Mouse (Mus musculus): ENCODE results near the gene Esrrg.

Gene Esrrg

GRCm38 (mm10) chr1:187770234-187770633 is 161.6 kb downstream of the Esrrg start:
- no peak for DNase-seq (ENCODE audit: low read depth)

GRCm38 (mm10) chr1:187771067-187771466 is 162.5 kb downstream of the Esrrg start:
- DNase-seq (ENCODE audit: low read depth): no peak

DNA sequence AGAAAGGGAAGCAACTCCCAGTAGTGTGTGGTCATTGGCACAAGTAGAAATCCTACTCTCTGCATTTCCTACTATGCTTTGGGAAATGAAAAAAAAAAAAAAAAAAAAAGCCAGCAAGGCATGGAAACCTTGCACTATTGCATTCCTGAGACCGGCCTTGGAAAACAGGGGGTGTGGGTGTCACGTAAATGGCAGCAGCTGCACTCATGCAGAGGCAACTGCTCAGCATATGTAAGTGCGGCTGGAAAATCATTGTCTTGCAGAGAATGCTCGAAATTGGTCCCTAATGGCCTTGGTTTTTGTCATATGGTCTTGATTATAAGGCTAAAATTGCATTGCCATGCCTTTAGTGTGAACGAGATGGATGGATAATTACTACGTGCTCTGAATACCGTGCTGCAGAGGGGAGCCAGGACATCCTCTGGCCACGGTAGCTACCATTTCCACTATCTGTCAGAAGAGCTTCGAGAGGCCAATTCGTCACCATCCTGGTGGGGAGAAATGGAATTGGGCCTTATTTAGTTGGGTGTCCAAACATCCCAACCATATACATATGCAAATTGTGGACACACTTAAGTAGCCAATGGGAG is 171.1 kb downstream of the Esrrg start:
- DNase-seq (ENCODE audit: low read depth): no peak

DNA sequence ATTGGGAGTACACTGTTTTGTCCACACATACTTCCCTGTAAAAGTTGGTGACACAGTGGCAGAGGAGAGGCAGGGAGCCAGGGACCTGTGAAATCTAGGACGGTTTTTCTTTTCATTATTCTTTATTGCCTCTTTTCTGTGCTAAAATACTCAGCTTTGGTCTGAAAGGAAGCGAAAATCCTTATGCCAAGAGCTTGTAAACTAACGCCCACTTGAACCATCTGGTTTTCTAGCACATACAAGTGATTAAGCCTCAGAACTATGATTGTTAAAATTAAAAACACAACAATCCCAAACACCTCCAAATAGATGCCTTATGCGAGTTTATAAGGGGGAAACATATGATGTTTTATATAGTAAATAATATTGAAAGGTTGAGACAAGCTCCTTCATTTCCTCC is 176.6 kb downstream of the Esrrg start:
- DNase-seq (ENCODE audit: low read depth): no peak

GRCm38 (mm10) chr1:187787055-187788016 is 178.7 kb downstream of the Esrrg start:
- DNase-seq (ENCODE audit: low read depth): no peak

GRCm38 (mm10) chr1:187794240-187794930 is 185.8 kb downstream of the Esrrg start:
- no peak for DNase-seq (ENCODE audit: low read depth)

DNA sequence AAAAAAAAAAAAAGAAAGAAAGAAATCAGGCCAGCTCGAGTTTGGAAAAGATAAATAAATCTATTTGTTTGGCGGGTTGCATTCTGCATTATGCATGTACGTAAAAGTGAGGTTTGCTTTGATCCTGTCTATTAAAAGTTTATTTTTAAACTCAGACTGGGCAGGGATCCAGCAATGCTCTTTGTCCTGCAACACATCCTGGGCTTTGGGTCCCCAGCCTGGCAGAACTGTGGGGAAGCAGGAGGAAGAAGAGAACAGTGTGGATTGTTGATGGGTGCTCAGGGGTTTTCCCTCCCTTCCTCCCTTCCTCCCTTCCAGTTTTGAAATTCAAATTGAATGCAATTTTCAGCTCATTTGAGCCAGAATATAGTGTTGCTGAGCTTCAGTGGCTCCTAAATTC is 187.0 kb downstream of the Esrrg start:
- no peak for DNase-seq (ENCODE audit: low read depth)

GRCm38 (mm10) chr1:187799300-187799699 is 190.7 kb downstream of the Esrrg start:
- no peak for DNase-seq (ENCODE audit: low read depth)

GRCm38 (mm10) chr1:187800761-187801160 is 192.2 kb downstream of the Esrrg start:
- DNase-seq (ENCODE audit: low read depth): no peak

- no peak for DNase-seq (ENCODE audit: low read depth)
Observed at GRCm38 (mm10) chr1:187803566-187803965, 195.0 kb downstream of the Esrrg start.

DNA sequence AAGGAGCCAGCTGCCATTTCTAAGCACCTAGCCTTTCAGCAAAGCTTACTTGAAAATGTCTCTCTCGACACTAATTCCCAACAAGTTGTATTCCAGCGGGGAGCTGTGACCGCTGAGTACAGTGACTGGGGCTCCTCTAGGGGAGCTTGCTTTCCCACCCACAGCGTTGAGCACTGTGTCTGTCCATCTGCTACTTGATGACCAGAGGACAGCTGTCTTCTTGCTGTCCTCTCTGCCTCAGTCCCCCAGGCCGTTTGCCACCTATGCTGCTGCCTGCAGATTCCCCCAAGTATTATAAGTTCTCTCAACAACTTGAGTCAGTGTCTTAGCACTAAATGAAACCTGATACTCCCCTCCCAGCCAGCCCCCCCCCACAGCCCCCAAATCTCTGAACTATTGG is 195.4 kb downstream of the Esrrg start:
- no peak for DNase-seq (ENCODE audit: low read depth)

- no peak for DNase-seq (ENCODE audit: low read depth)
Observed at GRCm38 (mm10) chr1:187805001-187805400, 196.4 kb downstream of the Esrrg start.

DNA sequence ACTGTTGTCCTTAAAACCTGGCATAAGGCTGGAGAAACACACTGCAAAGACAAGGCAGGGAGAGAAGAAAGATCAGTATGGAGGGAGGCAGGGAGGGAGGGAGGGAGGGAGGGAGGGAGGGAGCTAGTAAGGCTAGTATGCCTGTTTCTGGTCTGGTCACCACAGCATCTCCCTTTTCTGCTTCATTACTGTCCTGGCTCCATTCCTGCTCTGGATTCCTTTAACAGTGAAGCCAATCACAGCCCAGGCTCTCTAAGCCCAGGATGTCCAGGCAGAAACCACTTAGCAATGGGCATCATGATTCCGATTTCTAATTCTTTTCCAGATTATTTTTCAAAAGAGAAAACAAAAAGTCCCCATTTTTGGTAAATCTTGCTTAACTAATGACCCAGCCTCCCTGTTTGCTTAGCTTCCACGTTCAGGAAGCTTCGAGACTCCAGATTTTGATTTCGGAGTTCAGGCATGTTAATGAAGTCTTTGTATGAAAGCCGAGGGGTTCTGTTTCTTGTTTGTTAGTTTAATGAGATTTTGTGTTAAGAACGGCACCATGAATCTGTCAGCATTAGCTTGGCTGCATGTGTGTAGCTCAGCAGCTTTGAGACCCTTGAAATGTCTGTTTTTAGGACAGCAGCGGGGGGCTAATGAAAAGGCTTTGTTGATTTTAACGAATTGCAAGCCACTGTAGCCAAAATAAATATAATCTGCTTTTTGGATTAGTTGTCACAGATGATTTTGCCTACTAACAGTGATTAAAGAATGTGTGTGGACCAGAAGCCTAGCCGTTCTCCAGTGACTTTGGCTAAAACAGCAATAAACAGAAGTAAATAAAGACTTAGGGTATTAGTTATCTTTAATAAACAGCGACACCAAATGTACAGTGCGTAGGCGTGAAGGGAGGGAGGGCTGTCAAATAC is 199.1 kb downstream of the Esrrg start:
- no peak for DNase-seq (ENCODE audit: low read depth)

- no peak for DNase-seq (ENCODE audit: low read depth)
Observed at GRCm38 (mm10) chr1:187808391-187808922, 199.9 kb downstream of the Esrrg start.

DNA sequence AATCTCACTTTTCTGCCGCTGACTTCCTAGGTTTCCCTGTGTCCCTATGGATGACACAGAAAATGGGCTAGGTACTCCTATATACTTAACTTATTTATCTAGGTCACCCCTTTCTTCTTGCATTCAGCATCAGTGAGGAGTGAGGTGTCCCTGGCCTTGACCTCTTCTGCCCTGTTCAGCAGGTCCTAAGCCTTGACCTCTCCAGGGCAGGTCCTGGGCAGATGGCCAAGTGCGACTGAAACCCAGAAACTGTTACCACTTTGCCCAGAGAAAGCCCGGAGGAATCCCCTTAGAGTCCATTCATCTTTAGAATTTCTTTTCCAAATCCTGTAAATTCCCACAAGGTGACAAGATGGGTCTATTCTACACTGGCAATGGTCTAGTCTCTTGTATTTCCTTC is 201.0 kb downstream of the Esrrg start:
- DNase-seq (ENCODE audit: low read depth): no peak

GRCm38 (mm10) chr1:187819406-187819805 is 210.8 kb downstream of the Esrrg start:
- DNase-seq (ENCODE audit: low read depth): no peak

GRCm38 (mm10) chr1:187821368-187821811 is 212.8 kb downstream of the Esrrg start:
- no peak for DNase-seq (ENCODE audit: low read depth)

DNA sequence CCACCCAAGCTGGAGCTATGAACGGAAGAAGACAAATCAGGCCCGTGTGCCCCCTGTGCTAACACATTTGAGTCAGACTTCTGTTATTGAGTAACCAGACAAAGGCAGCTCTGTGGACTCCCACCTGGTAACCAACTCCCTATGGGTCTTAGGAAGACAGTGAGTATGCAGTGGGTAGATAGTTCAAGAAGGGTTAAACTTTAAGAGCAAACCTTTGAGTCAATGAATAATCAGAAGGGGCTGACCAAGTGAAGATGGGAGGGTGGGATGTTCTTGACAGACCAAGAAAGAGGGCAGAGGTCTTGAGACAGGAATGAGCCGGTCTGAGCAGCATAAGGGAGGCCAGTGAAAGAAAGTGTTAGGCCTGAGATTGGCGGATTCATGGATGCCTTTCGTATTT is 214.8 kb downstream of the Esrrg start:
- no peak for DNase-seq (ENCODE audit: low read depth)

DNA sequence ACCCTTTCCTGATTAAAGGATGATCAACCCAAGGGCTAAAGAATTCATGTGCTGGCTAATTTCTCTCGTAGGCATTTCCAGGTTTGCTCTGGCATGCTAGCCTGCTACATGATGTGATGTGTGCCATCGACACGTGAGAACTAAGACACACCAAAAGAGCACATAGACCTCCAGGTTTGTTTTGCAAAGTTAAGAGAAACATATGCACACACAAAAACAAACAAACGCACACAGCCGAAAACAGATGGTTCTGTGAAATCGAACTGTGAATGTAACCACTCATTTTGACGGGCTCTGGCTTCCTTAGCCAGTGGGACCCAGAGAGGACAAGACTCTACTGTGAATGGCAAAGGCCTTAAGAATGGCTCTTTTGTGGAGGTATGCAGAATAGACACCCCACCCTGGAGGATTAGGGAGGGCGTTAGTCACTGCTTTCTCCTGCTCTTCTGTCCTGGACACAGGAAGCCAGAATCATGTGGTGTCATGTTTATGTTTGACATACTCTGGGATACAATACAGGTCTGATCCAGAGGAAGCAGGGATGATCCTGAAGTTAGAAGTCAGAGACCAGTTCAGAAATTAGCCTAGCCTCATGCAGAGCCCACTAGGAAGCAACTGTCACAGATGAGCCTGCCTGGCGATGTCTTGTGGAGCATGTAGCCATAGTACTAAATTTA is 217.0 kb downstream of the Esrrg start:
- no peak for DNase-seq (ENCODE audit: low read depth)

GRCm38 (mm10) chr1:187826140-187826539 is 217.5 kb downstream of the Esrrg start:
- DNase-seq (ENCODE audit: low read depth): no peak

DNA sequence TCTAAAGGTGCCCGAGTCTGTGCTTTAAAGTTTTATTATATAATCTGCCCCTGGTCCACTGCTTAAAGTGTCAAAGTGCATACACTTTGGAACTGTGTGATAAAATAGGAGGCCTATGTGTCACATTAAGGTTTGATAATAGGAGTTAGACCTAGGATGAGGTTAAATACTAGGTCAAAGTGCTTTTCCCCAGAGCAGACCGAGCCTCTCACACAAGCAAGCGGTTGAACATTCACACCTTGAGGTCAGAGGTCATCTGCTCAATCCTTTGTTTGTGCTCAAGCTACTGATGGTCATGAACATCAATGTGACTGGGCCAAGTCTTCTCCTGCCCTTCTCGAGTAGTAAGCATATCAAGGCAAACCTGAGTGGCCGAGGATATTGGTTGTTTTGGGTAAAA is 218.3 kb downstream of the Esrrg start:
- DNase-seq (ENCODE audit: low read depth): no peak

All from c-Kit-positive CD71-negative TER-119-negative erythroid progenitor cells, embryonic 14.5 days (primary cell).